Mouse (Mus musculus): Measurements from ENCODE around the gene Gm49361. TPM values are rescaled to one million over a fixed set of nuclear protein-coding genes. Genes with fewer than 3 reads are reported as not detected.
A peak's percentile ranks its signal among the peaks of the same experiment; 100 is the strongest.

Gene Gm49361
- not detected in 2 replicates for total RNA-seq (2012; rRNA removed)

GRCm38 (mm10) chr14:57746001-57746771 is at the start of gene Gm49361:
Gene Gm49361 (minus strand): TSS chr14:57746103.
- in situ Hi-C loops (cut with MboI; ENCODE audit: low sequenced_read_pairs in 2 of 2, unreplicated experiment in 2 of 2), result loop anchor here in 1 of 2 experiments (10.0 kb wide), 1 partner anchor 329 kb away; the partner anchor contains the start of gene Fgf9
- H3K9me3 ChIP-seq (ENCODE audit: control insufficient read depth, insufficient read depth, low read depth, low read length), result no peaks in the 10 kb centered on the region
- H3K27ac ChIP-seq (ENCODE audit: insufficient read depth, low read depth, low read length, poor library complexity, severe bottlenecking), result no peak within 1 kb of the TSS; the same call in 1 of the 2 replicates
- H3K9ac ChIP-seq (ENCODE audit: insufficient read depth, low read depth, low read length, poor library complexity, severe bottlenecking), result peak within 1 kb of the TSS; percentile 89
- no peak for DNase-seq (ENCODE audit: low read depth, low spot score)
- no peaks in the 10 kb centered on the region for H3K36me3 ChIP-seq (ENCODE audit: control insufficient read depth, insufficient read depth, low read length, poor library complexity, severe bottlenecking)
- H3K4me1 ChIP-seq (ENCODE audit: control insufficient read depth in 2 of 2, insufficient read depth in 2 of 2, low read length in 2 of 2, poor library complexity in 1 of 2), result no peaks in the 10 kb centered on the region; a peak in 1 of 4 replicates
- peak within 1 kb of the TSS; percentile 74 to 98 for H3K4me3 ChIP-seq (ENCODE audit: insufficient read depth in 1 of 2, low read depth in 1 of 2, low read length in 2 of 2, poor library complexity in 1 of 2, severe bottlenecking in 1 of 2)
- TF ChIP-seq HCFC1 (IDR thresholded peaks at IDR 0.05; ENCODE audit: borderline replicate concordance, insufficient read depth, low read length) (no peak), MAFK (IDR thresholded peaks at IDR 0.05; ENCODE audit: insufficient read depth, low read depth, low read length) (no peak), ZC3H11A (IDR thresholded peaks at IDR 0.05; ENCODE audit: borderline replicate concordance, low read depth, low read length) (no peak), CHD2 (IDR thresholded peaks at IDR 0.05; ENCODE audit: low read depth, low read length) (no peak), ZNF384 (IDR thresholded peaks at IDR 0.05; ENCODE audit: low read depth, low read length) (no peak)

DNA sequence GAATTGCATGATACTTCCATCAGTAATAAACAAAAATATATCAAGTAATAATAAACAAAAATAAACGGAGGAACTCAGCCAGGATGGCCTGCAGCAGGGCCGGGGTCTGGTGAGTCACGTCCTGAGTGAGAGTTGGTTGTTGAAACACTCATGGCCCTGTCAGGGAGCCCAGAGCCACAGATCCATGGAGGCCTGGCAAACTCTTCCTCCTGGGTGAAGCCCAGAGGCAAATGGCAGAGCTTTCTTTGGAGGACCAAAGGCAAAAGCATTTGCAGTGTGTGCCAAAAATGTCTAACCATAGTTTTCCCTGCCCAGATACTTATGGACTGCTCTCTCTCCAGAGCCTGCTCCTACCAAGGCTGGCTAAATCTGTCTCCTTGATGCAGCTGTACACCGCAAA is 45.3 kb upstream of the Gm49361 start:
- no peak for TF ChIP-seq MAFK (IDR thresholded peaks at IDR 0.05; ENCODE audit: insufficient read depth, low read depth, low read length)
- no peak for TF ChIP-seq HCFC1 (IDR thresholded peaks at IDR 0.05; ENCODE audit: borderline replicate concordance, insufficient read depth, low read length)
- TF ChIP-seq CHD2 (IDR thresholded peaks at IDR 0.05; ENCODE audit: low read depth, low read length), result no peak
- no peak for TF ChIP-seq ZNF384 (IDR thresholded peaks at IDR 0.05; ENCODE audit: low read depth, low read length)
- no peak for TF ChIP-seq ZC3H11A (IDR thresholded peaks at IDR 0.05; ENCODE audit: borderline replicate concordance, low read depth, low read length)

DNA sequence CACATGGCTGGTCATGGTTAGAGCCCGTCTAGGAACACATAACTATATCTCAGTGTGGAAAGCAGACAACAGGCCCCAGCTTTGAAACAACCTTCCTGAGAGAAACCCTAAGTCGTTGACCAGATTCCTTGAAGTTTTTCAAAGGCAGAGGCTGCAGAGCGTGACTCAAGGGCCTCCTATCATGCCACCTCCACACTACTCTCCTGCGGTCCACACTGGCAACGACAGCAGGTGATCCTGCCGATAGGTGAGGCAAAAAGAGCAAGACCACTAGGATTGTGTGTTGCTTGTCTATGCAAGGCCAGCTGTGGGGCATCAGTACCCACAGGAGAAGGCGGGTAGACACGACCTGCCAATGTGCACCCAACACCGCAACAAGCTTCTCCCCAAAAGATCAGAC is 43.9 kb upstream of the Gm49361 start:
- Histone ChIP-seq H3K9ac (ENCODE audit: insufficient read depth, low read depth, low read length, poor library complexity, severe bottlenecking) (no peak overlapping the region), H3K36me3 (ENCODE audit: control insufficient read depth, insufficient read depth, low read length, poor library complexity, severe bottlenecking) (no peaks in the 10 kb centered on the region), H3K9me3 (ENCODE audit: control insufficient read depth, insufficient read depth, low read depth, low read length) (no peaks in the 10 kb centered on the region), H3K4me1 (ENCODE audit: control insufficient read depth in 2 of 2, insufficient read depth in 2 of 2, low read length in 2 of 2, poor library complexity in 1 of 2) (no peaks in the 10 kb centered on the region), H3K4me3 (ENCODE audit: insufficient read depth in 1 of 2, low read depth in 1 of 2, low read length in 2 of 2, poor library complexity in 1 of 2, severe bottlenecking in 1 of 2) (no peak overlapping the region), H3K27ac (ENCODE audit: insufficient read depth, low read depth, low read length, poor library complexity, severe bottlenecking) (no peak overlapping the region)
- DNase-seq (ENCODE audit: low read depth, low spot score), result no peak
- TF ChIP-seq HCFC1 (IDR thresholded peaks at IDR 0.05; ENCODE audit: borderline replicate concordance, insufficient read depth, low read length), result no peak
- TF ChIP-seq ZC3H11A (IDR thresholded peaks at IDR 0.05; ENCODE audit: borderline replicate concordance, low read depth, low read length), result no peak
- TF ChIP-seq CHD2 (IDR thresholded peaks at IDR 0.05; ENCODE audit: low read depth, low read length), result no peak
- no peak for TF ChIP-seq MAFK (IDR thresholded peaks at IDR 0.05; ENCODE audit: insufficient read depth, low read depth, low read length)
- no peak for TF ChIP-seq ZNF384 (IDR thresholded peaks at IDR 0.05; ENCODE audit: low read depth, low read length)
- in situ Hi-C loops (cut with MboI; ENCODE audit: low sequenced_read_pairs in 2 of 2, unreplicated experiment in 2 of 2), result no loop called here

More for the DNA sequence above, 45.3 kb upstream of the Gm49361 start:
- no peaks in the 10 kb centered on the region for H3K36me3 ChIP-seq (ENCODE audit: control insufficient read depth, insufficient read depth, low read length, poor library complexity, severe bottlenecking)
- H3K4me1 ChIP-seq (ENCODE audit: control insufficient read depth in 2 of 2, insufficient read depth in 2 of 2, low read length in 2 of 2, poor library complexity in 1 of 2), result no peaks in the 10 kb centered on the region
- H3K9me3 ChIP-seq (ENCODE audit: control insufficient read depth, insufficient read depth, low read depth, low read length), result no peaks in the 10 kb centered on the region
- no peak overlapping the region for H3K27ac ChIP-seq (ENCODE audit: insufficient read depth, low read depth, low read length, poor library complexity, severe bottlenecking)
- H3K9ac ChIP-seq (ENCODE audit: insufficient read depth, low read depth, low read length, poor library complexity, severe bottlenecking), result no peak overlapping the region
- in situ Hi-C loops (cut with MboI; ENCODE audit: low sequenced_read_pairs in 2 of 2, unreplicated experiment in 2 of 2), result no loop called here
- no peak for DNase-seq (ENCODE audit: low read depth, low spot score)
- no peak overlapping the region for H3K4me3 ChIP-seq (ENCODE audit: insufficient read depth in 1 of 2, low read depth in 1 of 2, low read length in 2 of 2, poor library complexity in 1 of 2, severe bottlenecking in 1 of 2)

GRCm38 (mm10) chr14:57789311-57789710 is 43.4 kb upstream of the Gm49361 start:
- no peaks in the 10 kb centered on the region for H3K4me1 ChIP-seq (ENCODE audit: control insufficient read depth in 2 of 2, insufficient read depth in 2 of 2, low read length in 2 of 2, poor library complexity in 1 of 2)
- no peak overlapping the region for H3K4me3 ChIP-seq (ENCODE audit: insufficient read depth in 1 of 2, low read depth in 1 of 2, low read length in 2 of 2, poor library complexity in 1 of 2, severe bottlenecking in 1 of 2)
- TF ChIP-seq ZNF384 (IDR thresholded peaks at IDR 0.05; ENCODE audit: low read depth, low read length) (no peak), HCFC1 (IDR thresholded peaks at IDR 0.05; ENCODE audit: borderline replicate concordance, insufficient read depth, low read length) (no peak), ZC3H11A (IDR thresholded peaks at IDR 0.05; ENCODE audit: borderline replicate concordance, low read depth, low read length) (no peak), CHD2 (IDR thresholded peaks at IDR 0.05; ENCODE audit: low read depth, low read length) (no peak), MAFK (IDR thresholded peaks at IDR 0.05; ENCODE audit: insufficient read depth, low read depth, low read length) (peak; percentile 83)
- H3K27ac ChIP-seq (ENCODE audit: insufficient read depth, low read depth, low read length, poor library complexity, severe bottlenecking), result no peak overlapping the region
- H3K9ac ChIP-seq (ENCODE audit: insufficient read depth, low read depth, low read length, poor library complexity, severe bottlenecking), result no peak overlapping the region
- no peaks in the 10 kb centered on the region for H3K9me3 ChIP-seq (ENCODE audit: control insufficient read depth, insufficient read depth, low read depth, low read length)
- DNase-seq (ENCODE audit: low read depth, low spot score), result no peak
- in situ Hi-C loops (cut with MboI; ENCODE audit: low sequenced_read_pairs in 2 of 2, unreplicated experiment in 2 of 2), result no loop called here
- no peaks in the 10 kb centered on the region for H3K36me3 ChIP-seq (ENCODE audit: control insufficient read depth, insufficient read depth, low read length, poor library complexity, severe bottlenecking)

Measured in ES-E14 (cell line).